Mouse (Mus musculus): ENCODE results near the gene Ggt1.

DNA sequence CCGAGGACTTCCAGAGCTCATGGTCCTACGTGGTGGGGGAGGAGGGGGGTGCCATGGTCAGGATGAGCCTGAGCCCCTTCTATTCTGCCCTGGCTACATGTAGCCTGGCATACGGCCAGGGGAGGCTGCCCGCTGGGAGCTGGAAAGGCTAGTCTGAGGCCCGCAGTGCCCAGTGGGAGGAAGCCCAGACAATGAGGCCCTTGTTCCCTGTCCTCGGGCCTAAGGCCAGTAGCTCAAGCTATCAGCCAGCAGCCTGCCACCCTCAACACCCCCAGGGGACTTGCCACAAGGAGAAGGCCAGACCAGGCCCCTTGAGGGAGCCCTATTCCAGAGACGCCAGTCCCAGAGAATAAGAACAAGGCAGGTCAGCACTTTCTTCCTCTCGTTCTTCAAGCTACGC lies 5.4 kb upstream of the Ggt1 start:
- TF ChIP-seq CTCF (IDR thresholded peaks at IDR 0.05; ENCODE audit: insufficient read depth, low read length) (no peak), POLR2A (IDR thresholded peaks at IDR 0.05; ENCODE audit: borderline replicate concordance, extremely low read depth, low read depth, low read length) (no peak)
